Mouse (Mus musculus) limb, embryonic 14.5 days (tissue): ENCODE measurements around the gene Vmn1r55. TPM values are rescaled to one million over a fixed set of nuclear protein-coding genes. Genes with fewer than 3 reads are reported as not detected.

Experiments used
- ATAC-seq: fragments of 200-750 bp; cut with Nextera tagmentation; 2 replicates; pipeline ENCODE4 v1.8.0; 2017; ENCODE audit warnings: low read depth, moderate number of reproducible peaks, moderate TSS enrichment; ENCODE audit not compliant: low FRiP score
- DNase-seq: peaks from one replicate; pipeline ENCODE4 v3.0.0-alpha.2; 2015; ENCODE audit warnings: low spot score
- H3K27ac ChIP-seq: fragments of 300-500 bp; sonication (generic); replicated peaks from 2 replicates; pipeline ENCODE4 v1.5.1; 2014; ENCODE audit warnings: low read depth, mild to moderate bottlenecking, low read length, moderate library complexity, mixed read lengths
- H3K27me3 ChIP-seq: fragments of 300-500 bp; sonication (generic); 2 replicates; pipeline ENCODE4 v1.6.1; 2014; ENCODE audit warnings: low read length, mixed read lengths; ENCODE audit not compliant: control insufficient read depth, insufficient read depth
- H3K36me3 ChIP-seq: fragments of 300-500 bp; sonication (generic); 2 replicates; pipeline ENCODE4 v1.6.1; 2014; ENCODE audit warnings: mild to moderate bottlenecking, low read length, moderate library complexity, mixed read lengths; ENCODE audit not compliant: control insufficient read depth, insufficient read depth
- H3K4me1 ChIP-seq: fragments of 300-500 bp; sonication (generic); 2 replicates; pipeline ENCODE4 v1.6.1; 2014; ENCODE audit warnings: antibody characterized with exemption, low read length, mixed read lengths; ENCODE audit not compliant: control insufficient read depth, insufficient read depth
- H3K4me2 ChIP-seq: fragments of 300-500 bp; sonication (generic); replicated peaks from 2 replicates; pipeline ENCODE4 v1.6.1; 2014; ENCODE audit warnings: low read depth, mild to moderate bottlenecking, low read length, moderate library complexity; ENCODE audit not compliant: severe bottlenecking
- H3K4me3 ChIP-seq: fragments of 300-500 bp; sonication (generic); replicated peaks from 2 replicates; pipeline ENCODE4 v1.5.1; 2014; ENCODE audit warnings: low read length
- H3K9ac ChIP-seq: fragments of 300-500 bp; sonication (generic); 2 replicates; pipeline ENCODE4 v1.6.1; 2014; ENCODE audit warnings: mild to moderate bottlenecking, low read depth, low read length, moderate library complexity; ENCODE audit not compliant: severe bottlenecking
- H3K9me3 ChIP-seq: fragments of 300-500 bp; sonication (generic); 2 replicates; pipeline ENCODE4 v1.6.1; 2016; ENCODE audit warnings: low read length; ENCODE audit not compliant: control insufficient read depth
- POLR2A ChIP-seq: fragments of 200-500 bp; IDR thresholded peaks from 2 replicates; pipeline ENCODE4 v1.8.0; 2012; ENCODE audit warnings: inconsistent platforms, mild to moderate bottlenecking, moderate library complexity, borderline replicate concordance; ENCODE audit not compliant: insufficient read depth, insufficient read length; ENCODE audit errors: extremely low read depth
- WGBS: fragments of 180-500 bp; shearing (Covaris S2); extraction: QIAGEN DNeasy Blood & Tissue Kit; methylation state at CpG from one replicate; pipeline ENCODE4 v1.1.7; 2014; 5-methylcytosine and 5-hydroxymethylcytosine counted together
- polyA plus RNA-seq, 2 experiments: library from polyadenylated mRNA; depleted of rRNA in 1 of 2; stranded (reverse) in 1 of 2; unstranded in 1 of 2; fragments of >200 nt; fragmentation: Nextera tagmentation in 1 of 2; extraction: Ambion mirVana in 1 of 2; gene quantifications; 2 replicates each; pipeline versions ENCODE4 v1.2.1 to v1.2.3; 2012 to 2014

The Vmn1r55 gene
- polyA plus RNA-seq, 2 experiments: not detected

DNA sequence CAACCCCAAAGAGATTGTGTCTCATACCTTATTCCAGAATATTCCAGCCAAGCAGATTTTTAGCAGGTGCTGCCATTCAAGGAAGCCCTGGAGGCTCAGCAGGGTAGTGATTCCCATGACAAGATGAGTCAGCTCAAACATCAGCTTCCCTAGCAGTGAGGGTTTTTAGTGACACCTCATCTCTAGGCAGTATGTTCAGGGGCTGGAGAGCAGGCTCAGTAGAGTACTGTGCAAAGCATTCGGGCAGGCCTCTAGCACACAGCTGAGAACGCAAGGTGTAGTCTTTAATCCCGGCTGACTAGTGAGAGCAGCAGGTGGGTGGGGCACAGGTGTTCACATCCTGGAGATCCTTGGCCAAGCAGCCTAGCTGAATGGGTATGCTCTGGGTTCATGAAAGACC lies 49.7 kb downstream of the Vmn1r55 start:
- ATAC-seq: no peak
- no peak for DNase-seq

DNA sequence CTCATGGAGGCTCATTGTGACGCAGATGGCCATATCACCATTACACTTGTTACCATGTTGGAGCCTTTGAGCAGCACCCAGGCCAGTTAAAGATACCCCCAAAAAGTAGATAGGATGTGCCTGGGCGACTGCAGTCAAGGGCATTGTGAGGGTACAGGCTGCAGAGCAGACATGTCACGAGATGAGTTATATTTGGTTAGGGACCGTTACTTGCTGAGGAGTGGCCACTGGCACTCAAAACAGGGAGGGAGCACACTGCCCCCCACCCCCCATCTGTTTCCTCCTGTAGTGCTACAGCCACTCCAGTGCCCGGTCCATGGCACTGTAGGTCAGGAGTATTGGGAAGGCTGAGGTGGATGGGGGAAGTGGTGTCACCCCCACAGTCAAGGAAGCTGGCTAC lies 50.7 kb downstream of the Vmn1r55 start:
- H3K4me3 ChIP-seq: no peak overlapping the region
- no peaks in the 10 kb centered on the region for H3K27me3 ChIP-seq
- WGBS: 99% methylated on average over 5 of the region's 5 CpGs
- no peak for TF ChIP-seq POLR2A
- no peak overlapping the region for H3K27ac ChIP-seq
- H3K4me2 ChIP-seq: no peak overlapping the region
- no peak for DNase-seq
- peaks cover 54% of the 10 kb centered on the region for H3K36me3 ChIP-seq
- H3K9ac ChIP-seq: no peak overlapping the region
- no peaks in the 10 kb centered on the region for H3K4me1 ChIP-seq
- no peak for ATAC-seq
- H3K9me3 ChIP-seq: no peaks in the 10 kb centered on the region

More for the DNA sequence above, 49.7 kb downstream of the Vmn1r55 start:
- TF ChIP-seq POLR2A: no peak
- Histone ChIP-seq H3K4me1 (no peaks in the 10 kb centered on the region), H3K4me2 (no peak overlapping the region), H3K36me3 (peaks cover 44% of the 10 kb centered on the region), H3K9me3 (no peaks in the 10 kb centered on the region), H3K9ac (no peak overlapping the region), H3K27ac (no peak overlapping the region), H3K4me3 (no peak overlapping the region), H3K27me3 (no peaks in the 10 kb centered on the region)
- WGBS: 70% methylated on average over 3 of the region's 3 CpGs

DNA sequence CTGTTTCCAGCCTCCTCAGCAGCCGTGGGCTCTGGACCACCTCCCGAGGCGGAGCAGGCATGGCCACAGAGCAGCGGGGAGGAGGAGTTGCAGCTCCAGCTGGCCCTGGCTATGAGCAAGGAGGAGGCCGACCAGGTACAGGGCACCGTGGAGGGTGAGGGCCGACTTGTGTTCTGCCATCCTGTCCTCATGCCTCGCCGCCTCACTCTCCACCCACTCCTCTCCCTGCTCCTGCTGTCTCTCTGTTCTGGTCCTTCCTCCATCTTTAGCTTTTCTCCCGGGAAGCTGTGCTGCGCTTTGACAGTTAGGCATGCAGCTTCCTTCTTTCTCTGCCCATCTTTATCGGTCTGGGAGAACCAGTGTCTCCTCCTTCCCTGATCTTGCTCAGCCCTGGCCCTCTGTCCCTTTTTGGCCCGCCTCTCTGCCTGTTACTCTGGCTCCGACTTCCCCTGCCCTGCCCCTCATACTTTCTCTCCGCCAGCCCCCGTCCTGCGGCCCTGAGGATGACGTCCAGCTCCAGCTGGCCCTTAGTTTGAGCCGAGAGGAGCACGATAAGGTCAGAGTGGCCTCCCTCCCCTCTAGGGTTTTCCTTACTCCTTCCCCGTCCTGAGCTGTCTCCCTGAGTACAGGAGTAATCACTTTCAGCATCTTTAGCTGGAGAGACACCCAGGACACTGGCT lies 56.5 kb downstream of the Vmn1r55 start:
- 87% methylated on average over 21 of the region's 21 CpGs for WGBS
- Histone ChIP-seq H3K27ac (no peak overlapping the region), H3K27me3 (no peaks in the 10 kb centered on the region), H3K4me1 (no peaks in the 10 kb centered on the region), H3K36me3 (peaks cover 88% of the 10 kb centered on the region), H3K9me3 (no peaks in the 10 kb centered on the region), H3K9ac (no peak overlapping the region), H3K4me3 (no peak overlapping the region), H3K4me2 (no peak overlapping the region)
- ATAC-seq: no peak
- DNase-seq: no peak
- TF ChIP-seq POLR2A: no peak

DNA sequence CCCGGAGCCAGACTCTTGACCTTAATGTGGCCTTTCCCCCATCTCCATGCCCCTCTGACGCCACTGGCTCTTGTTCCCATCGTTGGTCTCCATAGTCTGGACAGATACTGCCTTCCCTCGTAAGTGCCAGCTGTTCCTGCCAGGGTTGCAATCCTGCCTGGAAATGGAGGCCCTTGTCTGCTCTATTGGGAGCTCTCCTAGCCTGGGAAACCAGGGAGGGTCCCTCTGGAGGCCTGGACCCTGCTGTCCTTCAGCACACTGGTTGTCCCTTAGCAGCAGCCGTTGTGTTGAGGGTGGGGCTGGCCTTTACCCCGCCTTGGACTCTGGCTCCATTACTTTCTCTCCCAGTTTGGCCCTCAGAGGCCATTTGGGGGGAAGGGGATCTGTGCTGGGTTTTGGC lies 57.1 kb downstream of the Vmn1r55 start:
- no peak overlapping the region for H3K27ac ChIP-seq
- no peaks in the 10 kb centered on the region for H3K9me3 ChIP-seq
- DNase-seq: no peak
- H3K9ac ChIP-seq: no peak overlapping the region
- WGBS: 87% methylated on average over 5 of the region's 6 CpGs
- no peak overlapping the region for H3K4me3 ChIP-seq
- no peak for TF ChIP-seq POLR2A
- no peaks in the 10 kb centered on the region for H3K4me1 ChIP-seq
- H3K4me2 ChIP-seq: no peak overlapping the region
- H3K27me3 ChIP-seq: no peaks in the 10 kb centered on the region
- H3K36me3 ChIP-seq: peaks cover 82% of the 10 kb centered on the region
- ATAC-seq: no peak

DNA sequence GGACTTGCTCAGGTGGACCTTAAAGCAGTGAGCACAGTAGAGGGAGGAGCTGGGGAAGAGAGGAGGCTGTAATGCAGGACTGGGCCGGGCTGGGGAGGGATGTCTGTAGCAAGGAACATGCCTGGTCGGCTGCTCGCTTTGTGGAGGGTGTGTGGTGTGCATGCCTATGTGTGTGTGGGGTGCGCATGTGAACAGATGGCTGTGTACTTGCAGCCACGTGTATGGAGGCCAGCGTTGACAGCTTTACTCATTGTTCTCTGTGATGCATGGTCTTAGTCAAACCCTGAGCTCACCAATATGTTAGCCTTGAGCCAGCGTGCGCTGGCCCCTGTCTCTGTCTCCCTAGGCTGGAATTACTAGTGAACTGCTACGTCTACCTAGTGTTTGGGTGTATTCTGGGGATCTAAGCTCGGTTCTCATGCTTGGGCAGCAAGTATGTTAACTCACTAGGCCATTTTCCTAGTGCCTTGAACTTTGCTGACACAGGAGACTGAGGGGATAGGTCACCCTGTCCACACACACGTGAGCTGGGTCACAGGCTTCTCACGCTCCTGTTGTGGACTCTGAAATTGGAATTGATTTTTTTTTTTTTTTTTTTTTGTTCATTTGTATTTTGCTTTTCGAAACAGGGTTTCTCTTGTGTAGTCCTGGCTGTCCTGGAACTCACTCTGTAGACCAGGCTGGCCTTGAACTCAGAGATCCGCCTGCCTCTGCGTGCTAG lies 58.3 kb downstream of the Vmn1r55 start:
- WGBS: 94% methylated on average over 15 of the region's 15 CpGs
- no peak for DNase-seq
- H3K27ac ChIP-seq: no peak overlapping the region
- no peaks in the 10 kb centered on the region for H3K9me3 ChIP-seq
- H3K4me2 ChIP-seq: no peak overlapping the region
- H3K27me3 ChIP-seq: no peaks in the 10 kb centered on the region
- H3K36me3 ChIP-seq: peaks cover 79% of the 10 kb centered on the region
- H3K9ac ChIP-seq: no peak overlapping the region
- H3K4me1 ChIP-seq: no peaks in the 10 kb centered on the region
- ATAC-seq: no peak
- no peak for TF ChIP-seq POLR2A
- no peak overlapping the region for H3K4me3 ChIP-seq
